Mouse (Mus musculus): ENCODE measurements around the gene Lrp1.

- TF ChIP-seq POLR2A (IDR thresholded peaks at IDR 0.05; ENCODE audit: borderline replicate concordance, extremely low read depth, insufficient read depth, insufficient read length, poor library complexity, severe bottlenecking) (no peak), CTCF (IDR thresholded peaks at IDR 0.05; ENCODE audit: borderline replicate concordance, extremely low read depth, insufficient read depth, insufficient read length) (no peak)
Observed at GRCm38 (mm10) chr10:127583649-127584048, 37.3 kb downstream of the Lrp1 start.
